Mouse (Mus musculus) testis, adult 2 months (tissue): ENCODE results near the gene Tns2.

Experiments
- CTCF ChIP-seq: fragments of 200-500 bp; IDR thresholded peaks from 2 replicates; pipeline ENCODE4 v1.5.1; 2012; ENCODE audit warnings: low read depth, mild to moderate bottlenecking, inconsistent platforms, low read length, moderate library complexity; ENCODE audit not compliant: control insufficient read depth, insufficient read depth, insufficient replicate concordance
- POLR2A ChIP-seq: fragments of 200-500 bp; IDR thresholded peaks from 2 replicates; pipeline ENCODE4 v1.6.1; 2012; ENCODE audit warnings: low read depth, mild to moderate bottlenecking, inconsistent platforms, low read length, moderate library complexity; ENCODE audit not compliant: control insufficient read depth

DNA sequence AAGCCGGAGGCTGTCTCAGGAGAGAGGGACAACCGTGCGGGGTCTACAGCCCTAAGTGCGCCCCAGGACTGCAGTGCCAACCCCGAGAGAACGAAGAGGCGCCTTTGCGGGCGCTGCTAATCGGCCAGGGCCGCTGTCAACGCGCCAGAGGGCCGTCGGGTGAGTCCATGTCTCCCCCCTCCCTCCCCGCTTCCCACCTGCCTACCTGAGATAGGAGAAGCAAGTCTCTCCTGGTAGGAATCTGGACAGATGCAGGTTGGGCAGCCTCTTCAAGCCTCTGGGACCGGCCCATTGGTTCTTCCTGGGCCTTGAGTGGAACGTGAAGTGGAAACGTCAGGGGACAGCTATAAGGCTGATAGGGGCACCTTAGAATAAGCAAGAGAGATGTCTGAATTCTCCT is 44.5 kb downstream of the Tns2 start:
- TF ChIP-seq CTCF = no peak
- TF ChIP-seq POLR2A = no peak
